Mouse (Mus musculus) c-Kit-positive CD71-positive TER-119-negative erythroid progenitor cells, embryonic 14.5 days (primary cell): ENCODE results near the gene Hk2.

ENCODE experiments used
- DNase-seq: peaks from one replicate; pipeline ENCODE4 v3.0.0-alpha.2; 2013; ENCODE audit warnings: low read depth

Hk2 gene

DNA sequence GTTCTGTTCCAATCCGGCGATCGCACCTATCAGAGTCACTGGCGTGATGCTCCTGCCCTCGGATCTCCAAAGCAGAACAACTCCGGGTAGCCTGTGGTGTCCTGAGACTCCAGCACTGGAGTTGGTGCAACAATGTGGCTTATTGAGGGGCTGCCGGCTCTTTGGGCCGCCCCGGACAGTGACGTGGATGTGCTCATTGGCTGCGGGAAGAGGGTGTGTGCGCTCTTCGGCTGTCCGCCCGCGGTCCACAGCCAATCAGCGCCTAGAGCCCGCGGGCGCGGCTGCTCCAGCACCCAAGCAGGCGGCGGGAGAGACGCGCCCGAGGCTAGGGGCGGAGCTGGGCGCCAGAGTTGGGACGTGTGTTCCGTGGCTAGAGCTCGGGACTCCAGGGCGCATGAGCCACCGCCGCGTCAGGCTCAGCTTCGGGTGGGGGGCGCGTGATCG lies at the start of gene Hk2:
Gene Hk2, minus strand, starts transcription at position 134 of the 444 bp plus-strand sequence.
- peak; percentile 88 for DNase-seq

- peak; percentile 54 for DNase-seq
Observed at GRCm38 (mm10) chr6:82821758-82822253, 47.6 kb upstream of the Hk2 start.

- DNase-seq, result no peak
Observed at GRCm38 (mm10) chr6:82820716-82821115, 46.5 kb upstream of the Hk2 start.

GRCm38 (mm10) chr6:82814821-82815220 lies 40.6 kb upstream of the Hk2 start:
- no peak for DNase-seq

DNA sequence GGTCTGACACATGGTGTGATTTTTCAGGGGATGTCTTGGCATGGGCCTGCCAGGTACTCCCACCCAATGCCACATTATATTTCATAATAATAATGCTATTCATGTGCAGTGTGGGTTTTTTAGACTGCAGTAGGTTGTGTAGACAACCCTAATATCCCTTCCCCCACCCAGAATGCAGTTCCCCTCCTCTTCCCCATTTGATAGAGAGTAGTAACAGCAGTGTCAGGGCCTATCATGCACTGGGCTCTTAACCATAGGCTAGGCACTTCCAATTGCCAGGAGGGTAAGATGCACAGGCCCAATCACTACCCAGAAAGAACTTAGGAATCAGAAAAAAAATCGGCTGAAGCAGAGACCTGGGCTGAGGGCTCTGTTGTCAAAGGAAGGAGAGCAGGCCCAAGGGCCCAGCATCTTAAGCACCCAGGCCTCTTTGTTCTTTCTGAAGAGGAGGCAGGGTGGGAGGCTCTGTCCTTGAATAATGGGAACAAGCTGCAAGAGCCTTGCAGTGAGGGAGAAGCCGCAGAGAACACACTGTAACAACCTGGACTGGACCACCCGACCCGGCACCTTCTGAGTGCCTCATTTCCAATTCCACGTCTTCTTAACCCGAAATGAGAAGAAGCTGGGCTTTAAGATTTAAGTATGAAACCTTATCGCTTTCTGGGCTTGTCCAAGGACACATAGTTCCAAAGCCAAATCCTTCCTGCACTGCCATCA lies 33.9 kb upstream of the Hk2 start:
- no peak for DNase-seq

DNA sequence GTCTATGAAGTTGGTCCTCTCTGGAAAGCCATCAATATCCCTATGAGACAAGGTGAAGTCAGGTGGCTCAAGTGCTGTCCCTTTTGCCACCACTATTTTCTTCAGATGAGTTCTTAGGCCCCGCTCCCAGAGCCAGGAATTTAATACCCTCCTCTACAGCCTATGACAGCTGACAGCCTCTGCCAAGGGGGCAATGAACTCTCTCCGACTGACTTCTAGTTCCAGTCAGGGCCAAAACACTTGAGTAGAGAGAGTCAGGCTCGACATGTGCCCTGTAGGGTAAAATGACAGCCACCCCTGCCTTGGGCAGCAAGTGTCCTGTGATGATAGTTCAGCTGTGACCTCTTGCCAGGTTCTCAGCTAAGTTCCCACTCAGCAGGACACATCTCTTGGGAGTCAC lies 32.7 kb upstream of the Hk2 start:
- DNase-seq, result no peak

DNA sequence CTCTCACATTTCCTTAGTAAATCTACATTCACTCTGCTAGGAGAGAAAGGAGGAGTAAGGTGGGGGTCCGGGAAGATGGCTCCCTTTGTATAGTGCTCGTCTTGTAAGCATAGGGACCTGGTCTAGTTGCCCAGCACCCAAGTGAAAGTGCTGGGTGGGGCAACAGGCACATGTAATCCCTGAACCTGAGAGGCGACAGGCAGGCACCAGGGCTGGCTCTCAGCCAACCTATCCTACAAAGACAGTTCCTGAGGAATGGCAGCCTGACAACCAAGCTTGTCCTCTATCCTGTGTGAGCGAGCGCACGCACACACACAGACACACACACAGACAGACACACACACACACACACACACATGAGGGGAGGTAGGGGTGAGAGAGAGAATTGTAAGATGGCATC lies 32.2 kb upstream of the Hk2 start:
- DNase-seq, result no peak

DNA sequence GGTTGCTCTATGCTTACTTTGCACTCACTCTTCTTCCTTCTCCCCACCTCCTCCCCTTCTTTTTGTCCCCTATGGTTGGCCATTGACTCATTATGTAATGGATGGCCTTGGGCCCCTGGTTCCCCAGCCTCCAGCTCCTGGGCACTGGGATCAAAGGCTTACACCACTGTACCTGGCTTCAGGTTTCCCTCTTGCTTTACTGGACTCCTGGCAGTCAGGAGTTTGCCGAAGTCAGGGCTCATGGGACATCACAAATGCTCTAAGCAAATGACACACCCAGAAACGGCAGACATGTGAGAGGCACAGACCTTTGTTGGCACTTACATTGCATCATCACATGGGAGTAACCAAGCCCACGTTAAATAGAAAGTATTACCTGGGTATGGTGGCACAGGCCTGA lies 31.6 kb upstream of the Hk2 start:
- no peak for DNase-seq

DNA sequence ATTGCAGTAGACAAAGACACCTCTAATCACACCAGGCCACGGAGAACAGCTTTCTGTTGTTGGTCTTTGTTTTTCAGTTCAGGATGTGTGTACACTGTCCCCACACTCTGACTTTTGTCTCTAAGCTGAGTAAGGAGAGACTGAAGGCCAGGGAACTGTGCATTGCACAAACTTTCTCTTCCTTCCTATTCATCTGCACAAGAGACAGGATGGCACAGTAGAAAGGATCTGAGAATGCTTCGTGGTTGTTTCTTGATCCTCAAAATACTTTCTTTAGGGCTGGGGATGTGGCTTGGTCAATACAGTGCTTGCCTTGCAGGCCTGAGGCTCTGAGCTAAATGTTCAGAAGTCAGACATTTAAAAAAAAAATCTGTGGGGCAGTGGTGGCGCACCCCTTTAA lies 30.7 kb upstream of the Hk2 start:
- no peak for DNase-seq

GRCm38 (mm10) chr6:82798202-82798737 lies 24.0 kb upstream of the Hk2 start:
- no peak for DNase-seq

DNA sequence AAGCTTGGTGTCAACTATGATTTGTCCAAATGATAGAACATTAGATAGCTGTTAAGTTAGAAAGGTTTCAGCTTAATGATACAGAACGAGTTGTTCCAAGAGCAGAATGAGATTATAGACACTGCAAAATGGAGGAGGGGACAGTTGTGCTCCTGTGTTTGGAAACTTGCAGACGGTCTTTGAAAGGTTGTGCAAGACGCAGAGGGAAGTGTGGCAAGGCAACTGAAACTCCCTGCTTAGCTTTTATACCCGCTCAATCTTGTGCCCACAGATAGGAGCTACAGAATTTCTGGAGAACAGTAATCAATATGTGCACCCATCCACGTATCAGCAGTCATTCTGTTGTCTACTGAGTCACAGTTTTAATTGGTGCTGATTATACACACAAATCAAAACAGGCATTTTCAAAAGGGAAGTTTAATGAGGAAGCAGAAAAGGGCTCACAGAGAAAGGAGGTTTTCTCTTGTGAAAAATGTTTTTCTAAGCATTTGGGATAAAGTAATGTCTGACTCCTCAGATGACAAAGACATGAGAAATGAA lies 23.1 kb upstream of the Hk2 start:
- no peak for DNase-seq

- DNase-seq, result no peak
Observed at GRCm38 (mm10) chr6:82790864-82791263, 16.6 kb upstream of the Hk2 start.

GRCm38 (mm10) chr6:82783906-82784305 lies 9.7 kb upstream of the Hk2 start:
- no peak for DNase-seq

DNA sequence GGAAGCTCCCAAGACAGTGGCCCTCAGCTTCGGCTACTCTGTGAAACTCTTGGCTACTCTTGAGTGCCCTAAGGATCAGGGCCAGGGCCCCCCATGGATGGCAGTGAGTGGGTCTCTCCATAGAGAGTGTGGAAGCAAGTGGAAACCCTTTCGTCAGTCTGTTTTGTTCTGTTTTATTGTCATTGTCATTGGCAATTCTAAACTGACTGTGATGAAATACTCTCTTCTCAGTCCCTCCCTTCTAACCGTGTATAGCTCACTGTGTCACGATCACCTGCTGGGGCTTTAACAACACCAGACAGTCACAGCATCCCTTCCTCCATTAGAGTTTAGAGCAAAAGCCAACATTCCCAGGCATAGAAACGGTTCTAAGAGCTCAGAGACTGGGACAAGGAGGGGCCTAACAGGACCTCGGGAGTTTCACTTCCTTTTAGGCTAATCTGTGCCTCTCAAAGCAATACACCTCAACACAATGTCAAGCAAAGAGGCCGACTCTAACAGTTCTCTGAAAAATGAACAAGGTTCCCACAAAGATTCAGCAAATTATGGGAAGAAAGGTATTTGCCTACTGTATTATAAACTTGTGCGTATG lies 6.6 kb upstream of the Hk2 start:
- no peak for DNase-seq

- no peak for DNase-seq
Observed at GRCm38 (mm10) chr6:82780369-82780768, 6.1 kb upstream of the Hk2 start.

DNA sequence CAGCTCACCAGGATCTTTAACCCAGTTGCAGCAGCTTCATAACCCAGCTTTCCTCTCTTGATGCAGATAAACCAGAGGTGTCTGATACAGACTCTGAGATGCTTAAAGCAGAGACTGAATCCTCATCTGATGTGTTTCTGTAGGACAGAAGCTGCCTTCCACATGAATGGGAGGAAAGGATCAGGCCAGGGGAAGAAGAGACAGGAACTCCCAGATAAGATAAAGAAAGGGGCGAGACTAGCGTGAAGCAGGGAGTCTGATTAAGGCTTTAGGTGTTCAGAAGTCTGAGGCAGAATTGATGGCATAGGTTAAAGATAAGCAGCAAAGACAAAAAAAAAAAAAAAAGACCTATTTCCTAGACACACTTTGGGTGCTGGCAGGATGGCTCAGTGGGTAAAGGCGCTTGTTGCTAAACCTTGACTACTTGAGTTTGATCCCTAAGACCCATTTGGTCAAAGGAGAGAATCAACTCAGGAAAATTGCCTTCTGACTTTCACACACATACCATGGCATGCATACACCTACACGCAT lies 2.9 kb upstream of the Hk2 start:
- no peak for DNase-seq

- no peak for DNase-seq
Observed at GRCm38 (mm10) chr6:82775386-82775785, 1.1 kb upstream of the Hk2 start.

DNA sequence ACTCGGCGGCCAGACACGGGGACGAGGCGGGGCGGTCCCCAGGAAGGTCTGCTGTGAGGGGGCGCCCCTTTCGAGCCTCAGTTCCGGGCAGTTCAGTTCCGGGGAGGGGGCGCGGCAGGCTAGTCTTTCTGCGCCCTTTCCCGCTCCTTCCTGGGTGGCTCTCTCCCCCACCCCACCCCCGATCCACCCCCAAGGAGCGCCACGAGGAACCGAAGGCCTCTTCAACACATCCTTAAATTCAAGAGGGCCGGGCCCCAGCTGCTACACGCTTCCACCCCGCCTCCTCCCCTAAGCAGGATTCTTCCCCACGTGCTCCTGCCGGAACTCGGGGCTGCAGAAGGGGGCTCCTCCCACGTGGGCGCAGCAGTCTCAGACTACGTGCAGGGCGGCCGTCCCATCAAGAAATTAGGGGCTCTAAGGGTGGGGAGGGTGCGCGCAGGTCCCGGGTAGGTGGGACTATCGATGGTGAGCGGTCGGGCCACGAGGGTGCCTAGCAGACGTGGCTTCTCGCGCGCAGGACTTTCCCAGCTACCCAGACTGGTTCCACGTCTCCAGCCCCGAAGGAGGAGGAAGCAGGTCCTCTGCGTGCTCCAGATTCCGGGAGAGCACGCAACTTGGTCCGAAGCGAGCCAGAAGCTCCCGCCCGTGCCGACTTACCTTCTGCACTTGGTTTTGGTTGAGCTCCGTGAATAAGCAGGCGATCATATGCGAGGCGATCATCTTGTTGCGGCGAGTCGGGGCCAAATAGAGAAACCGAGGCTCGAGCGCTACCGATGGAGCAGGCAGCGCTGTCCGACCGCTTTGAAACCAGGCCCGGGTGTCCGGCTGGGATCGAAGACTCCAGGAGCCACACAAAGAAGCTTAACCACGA lies 758 bp downstream of the Hk2 start:
- DNase-seq, result peak; percentile 35

- DNase-seq, result no peak
Observed at GRCm38 (mm10) chr6:82772451-82773101, 1.7 kb downstream of the Hk2 start.

DNA sequence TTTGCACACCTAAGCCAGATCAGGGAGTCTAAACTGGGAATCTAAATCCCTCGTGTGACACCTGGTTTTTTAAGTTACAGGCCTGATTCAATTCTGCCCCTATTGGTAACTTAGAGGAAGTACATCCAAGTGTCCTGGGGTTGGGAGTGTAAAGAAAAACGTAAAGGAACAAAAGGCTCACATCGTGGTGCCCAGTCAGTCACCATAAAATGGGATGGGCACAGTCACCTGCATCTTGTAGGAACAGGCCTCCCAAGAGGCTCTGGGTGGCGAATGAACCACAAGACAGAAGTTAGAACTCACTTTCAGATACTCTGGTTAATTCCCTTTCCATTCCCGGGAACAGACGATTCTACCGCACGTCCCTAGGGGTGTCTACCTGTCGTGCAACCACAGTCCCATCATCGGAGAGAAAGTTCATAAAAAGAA lies 2.3 kb downstream of the Hk2 start:
- peak; percentile 46 for DNase-seq

DNA sequence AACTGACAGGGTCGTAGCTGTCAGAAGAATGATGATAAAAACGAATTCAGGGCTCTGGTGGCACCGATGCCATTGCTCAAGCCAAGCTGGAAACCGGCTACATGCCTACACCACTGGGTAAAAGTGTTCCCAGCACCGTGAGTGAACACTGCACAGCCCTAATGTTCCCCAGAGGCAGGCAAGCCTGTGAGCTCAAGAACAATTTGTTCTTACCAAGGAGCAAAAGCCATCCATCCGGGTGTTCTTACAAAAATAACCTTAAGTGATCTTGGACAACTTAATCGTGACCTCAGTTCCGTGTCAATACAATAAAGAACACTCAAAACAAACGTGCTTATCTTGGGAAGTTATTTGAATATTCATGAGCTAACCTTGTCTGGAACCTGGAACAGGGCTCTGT lies 3.2 kb downstream of the Hk2 start:
- DNase-seq, result no peak
